Mouse (Mus musculus) thymus, postnatal 25 days (tissue): ENCODE measurements around the gene Arid1b.
"Not testable (repeated sequence)": the region's sequence is repeated elsewhere in the genome, so short reads cannot be mapped to it uniquely, and the experiment has no call there.

Source experiments
- DNase-seq: peaks from one replicate; pipeline ENCODE4 v3.0.0; 2022

Gene Arid1b

DNA sequence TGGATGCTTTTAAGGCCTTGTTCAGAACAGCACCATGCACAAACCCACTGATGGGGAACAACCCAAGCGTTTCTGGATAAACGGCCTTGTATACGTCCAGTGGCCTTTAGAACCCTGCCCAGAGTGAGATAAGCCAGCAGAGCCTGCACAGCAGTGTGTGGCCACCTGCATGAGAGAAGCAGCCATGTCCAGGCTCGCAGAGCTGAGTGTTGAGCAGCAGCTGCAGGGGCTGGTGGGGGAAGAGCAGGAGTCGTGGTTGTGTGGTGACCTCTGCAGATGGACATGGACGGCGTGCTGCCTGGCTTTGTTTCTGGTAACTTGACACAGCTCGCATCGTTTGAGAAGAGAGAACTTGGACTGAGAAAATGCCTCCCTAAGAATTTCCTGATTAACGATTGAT, 97.8 kb downstream of the Arid1b start:
- no peak for DNase-seq

- not testable (repeated sequence) for DNase-seq
These were observed 99.2 kb downstream of the Arid1b start for GRCm38 (mm10) chr17:5093343-5093742.

DNA sequence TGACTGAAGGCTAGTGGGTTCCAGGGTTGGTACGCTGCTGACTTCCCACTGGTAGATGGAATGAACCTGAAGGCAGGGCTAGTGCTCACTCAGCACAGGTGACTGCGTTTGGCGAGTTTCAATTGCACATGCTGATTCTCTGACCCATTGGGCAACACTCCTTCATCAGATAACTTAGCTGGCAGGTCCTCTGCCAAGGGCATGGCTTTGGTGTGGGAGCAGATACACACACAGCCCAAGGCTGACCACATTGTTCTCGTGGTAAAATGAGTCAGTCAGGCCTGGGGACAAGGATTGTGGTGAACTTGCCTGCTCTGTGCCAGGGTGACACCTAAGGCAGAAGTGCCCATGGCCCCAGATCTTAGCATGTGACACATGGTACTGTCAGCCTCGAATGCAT, 100.5 kb downstream of the Arid1b start:
- no peak for DNase-seq

GRCm38 (mm10) chr17:5095741-5096140, 101.6 kb downstream of the Arid1b start:
- no peak for DNase-seq

DNA sequence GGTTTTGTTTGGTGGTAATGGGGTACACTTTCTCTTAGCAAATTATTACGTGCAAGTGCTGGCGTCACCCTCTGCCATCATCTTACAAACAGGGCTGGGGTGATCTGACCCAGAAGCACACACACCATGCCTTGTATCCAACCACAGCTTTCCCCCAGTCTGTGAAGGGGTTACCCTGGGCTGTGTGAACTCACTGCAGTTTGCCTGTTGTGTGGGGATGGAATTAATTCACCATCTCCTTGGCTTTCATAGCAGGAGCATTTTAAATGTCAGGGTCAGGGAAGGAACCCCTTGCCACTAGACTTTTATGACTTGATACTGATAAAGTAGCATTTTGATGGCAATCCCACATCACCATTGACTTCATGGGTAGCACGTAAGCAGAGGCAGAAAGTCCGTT, 102.9 kb downstream of the Arid1b start:
- no peak for DNase-seq

- DNase-seq = no peak
These were observed 103.7 kb downstream of the Arid1b start for GRCm38 (mm10) chr17:5097545-5098475.

DNA sequence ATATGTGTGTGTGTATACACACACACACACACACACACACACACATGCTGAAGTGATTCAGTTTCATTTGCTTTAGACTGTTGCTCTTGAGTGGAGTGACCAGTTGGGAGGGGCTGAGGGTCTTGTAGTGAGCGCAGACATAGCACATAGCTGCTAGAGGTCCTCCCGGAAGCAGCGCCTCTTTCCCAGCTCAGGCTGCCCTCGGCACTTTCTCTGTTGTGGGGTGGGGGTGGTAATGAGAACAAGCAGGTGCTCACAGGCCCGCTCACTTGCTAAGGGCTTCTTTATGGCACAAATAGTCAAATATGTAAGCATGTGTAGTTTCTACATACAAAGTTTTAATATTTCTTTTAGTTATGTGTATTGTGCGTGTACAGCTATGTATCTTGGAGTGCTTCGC, 104.6 kb downstream of the Arid1b start:
- peak; percentile 55 for DNase-seq

DNA sequence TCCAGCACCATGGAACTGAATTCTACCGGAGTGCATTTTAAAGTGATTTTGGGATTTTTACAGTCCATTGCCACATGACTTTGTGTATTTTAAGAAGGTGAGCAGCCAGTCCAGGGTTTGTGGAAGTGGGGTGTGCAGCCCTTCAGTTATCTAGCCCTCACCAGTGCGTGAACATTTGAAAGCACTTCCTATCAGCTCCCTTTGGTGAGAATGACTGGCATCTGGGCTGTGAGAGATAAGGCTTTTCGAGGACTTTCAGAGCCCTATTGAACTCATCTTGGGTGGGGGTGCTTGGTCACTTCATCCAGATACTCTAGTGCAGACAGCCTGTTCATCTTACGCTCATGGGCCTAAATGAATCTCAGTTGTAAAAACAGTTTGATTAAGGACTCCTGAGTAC, 105.1 kb downstream of the Arid1b start:
- DNase-seq = no peak

GRCm38 (mm10) chr17:5101157-5101556, 107.0 kb downstream of the Arid1b start:
- no peak for DNase-seq

- DNase-seq = no peak
These were observed 107.8 kb downstream of the Arid1b start for GRCm38 (mm10) chr17:5101887-5102286.

DNA sequence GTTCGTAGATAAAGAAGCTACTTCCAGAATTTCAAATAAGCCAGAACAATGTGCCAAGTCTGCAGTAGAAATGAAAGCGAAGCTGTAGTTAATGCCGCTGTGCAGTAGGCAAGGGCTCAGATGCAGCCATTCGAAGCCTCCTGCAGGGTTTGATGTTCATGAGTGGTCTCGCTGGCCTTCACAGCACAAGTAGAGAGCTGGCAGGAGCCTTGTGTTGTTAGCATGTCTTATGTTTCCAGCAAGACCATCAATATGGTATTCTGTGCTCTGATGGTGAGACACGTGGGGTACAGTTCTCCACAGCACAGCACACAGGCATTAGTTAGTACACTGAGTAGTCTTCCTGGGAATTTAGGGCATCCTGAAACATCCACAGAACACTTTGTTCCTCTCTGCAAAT, 111.6 kb downstream of the Arid1b start:
- no peak for DNase-seq

DNA sequence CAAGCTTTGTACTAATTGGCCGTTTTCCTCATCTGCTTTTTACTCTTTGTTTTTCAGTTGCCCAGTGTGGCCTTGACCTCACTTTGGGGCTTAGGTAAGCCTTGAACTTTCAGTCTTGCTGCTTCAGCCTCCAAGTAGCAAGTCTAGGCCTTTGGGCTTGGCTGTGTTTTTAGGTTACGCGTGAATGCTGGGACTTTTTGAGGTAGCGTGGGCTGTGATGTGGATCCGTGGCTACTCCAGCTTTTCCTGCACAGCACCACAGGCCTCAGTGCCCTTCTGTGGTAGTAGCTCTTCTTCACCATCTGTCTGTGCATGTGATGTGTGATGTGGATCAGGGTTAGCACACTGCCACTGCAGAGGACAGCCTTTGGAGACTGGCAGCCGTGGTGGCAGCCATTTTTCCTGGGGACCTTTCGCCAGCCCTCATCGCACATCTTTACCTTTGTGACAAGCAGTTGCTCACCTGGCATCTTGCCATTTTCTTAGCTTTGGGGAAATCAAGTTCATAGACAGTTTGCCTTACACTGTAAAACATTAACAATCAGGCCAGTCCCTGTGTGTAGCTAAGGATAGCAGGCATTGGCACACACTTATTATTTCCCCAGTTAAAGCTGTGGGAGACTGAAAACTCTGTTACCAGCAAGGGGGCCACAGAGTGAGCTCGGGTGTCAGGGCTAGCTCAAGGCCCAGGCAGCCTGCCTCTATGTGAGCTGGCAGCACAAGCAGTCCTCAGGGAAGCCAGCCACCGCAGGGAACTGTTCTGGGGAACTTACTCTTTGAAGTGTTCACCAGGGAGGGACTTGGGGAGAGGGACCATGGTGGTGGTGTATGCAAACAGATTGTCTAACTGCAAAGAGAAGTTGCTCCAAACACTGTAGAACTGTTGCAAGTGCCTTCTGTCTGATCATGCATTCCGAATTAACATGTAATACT, 112.4 kb downstream of the Arid1b start:
- DNase-seq = no peak

- DNase-seq = no peak
These were observed 113.4 kb downstream of the Arid1b start for GRCm38 (mm10) chr17:5107501-5107900.

GRCm38 (mm10) chr17:5108022-5108421, 113.9 kb downstream of the Arid1b start:
- no peak for DNase-seq

DNA sequence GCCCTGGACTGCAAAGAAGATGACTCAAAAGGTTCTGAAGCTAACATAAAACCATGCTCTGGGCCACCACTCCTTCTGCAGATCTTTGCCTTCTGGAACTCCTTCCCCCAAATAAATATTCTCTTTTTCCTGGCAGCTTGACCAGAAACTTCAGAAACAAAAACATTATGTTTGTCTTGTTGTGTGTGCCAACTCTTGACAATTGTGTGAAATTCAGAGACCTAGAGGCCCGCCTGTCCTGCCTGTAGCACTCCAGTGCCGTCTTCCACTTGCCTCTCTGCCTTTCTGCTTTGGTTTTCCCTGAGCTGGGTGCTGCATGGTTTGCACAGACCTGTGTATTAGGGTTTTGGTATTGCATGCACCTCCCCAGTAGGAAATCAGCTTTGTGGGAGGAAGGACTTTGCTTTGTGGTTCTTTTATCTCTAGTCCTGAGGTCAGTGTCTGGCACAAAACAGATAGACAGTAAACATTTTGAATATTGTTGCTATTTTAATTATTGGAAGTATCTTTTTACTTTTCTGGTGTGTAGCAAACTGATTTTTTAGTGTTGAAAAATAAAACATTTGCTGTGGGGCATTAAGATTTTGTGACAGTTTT, 114.5 kb downstream of the Arid1b start:
- no peak for DNase-seq

DNA sequence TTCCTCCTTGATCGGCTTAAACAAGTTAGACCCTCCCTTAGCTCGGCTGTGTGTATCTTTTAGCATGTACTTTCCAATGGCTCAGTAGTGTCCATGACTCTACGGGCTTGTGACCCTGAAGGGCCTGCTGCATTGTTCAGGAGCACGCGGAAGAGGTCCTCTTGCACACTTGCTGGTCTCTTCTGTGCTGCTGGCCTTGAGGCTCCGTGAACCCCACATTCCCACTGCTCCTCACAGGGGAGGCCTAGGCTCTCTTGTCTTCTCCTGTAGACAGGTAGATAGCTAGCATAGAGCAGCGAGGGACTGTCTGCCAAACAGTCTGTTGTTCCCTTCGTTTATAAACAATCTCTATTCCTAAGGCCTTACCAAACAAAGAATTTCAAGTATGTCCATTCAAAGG, 115.2 kb downstream of the Arid1b start:
- DNase-seq = no peak

GRCm38 (mm10) chr17:5110159-5110558, 116.0 kb downstream of the Arid1b start:
- no peak for DNase-seq

DNA sequence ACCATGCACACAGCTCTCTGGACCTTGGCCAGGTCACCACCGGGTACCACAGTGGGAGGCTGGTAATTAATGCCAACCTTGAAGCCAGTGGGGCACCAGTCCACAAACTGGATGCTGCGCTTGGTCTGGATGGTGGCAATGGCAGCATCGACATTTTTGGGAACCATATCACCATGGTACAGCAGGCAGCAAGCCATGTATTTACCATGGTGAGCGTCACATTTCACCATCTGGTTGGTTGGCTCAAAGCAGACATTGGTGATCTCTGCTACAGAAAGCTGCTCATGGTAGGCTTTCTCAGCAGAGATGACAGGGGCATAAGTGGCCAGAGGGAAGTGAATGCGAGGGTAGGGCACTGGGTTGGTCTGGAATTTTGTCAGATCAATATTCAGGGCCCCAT, 116.8 kb downstream of the Arid1b start:
- not testable (repeated sequence) for DNase-seq

GRCm38 (mm10) chr17:5112116-5112515, 118.0 kb downstream of the Arid1b start:
- no peak for DNase-seq

DNA sequence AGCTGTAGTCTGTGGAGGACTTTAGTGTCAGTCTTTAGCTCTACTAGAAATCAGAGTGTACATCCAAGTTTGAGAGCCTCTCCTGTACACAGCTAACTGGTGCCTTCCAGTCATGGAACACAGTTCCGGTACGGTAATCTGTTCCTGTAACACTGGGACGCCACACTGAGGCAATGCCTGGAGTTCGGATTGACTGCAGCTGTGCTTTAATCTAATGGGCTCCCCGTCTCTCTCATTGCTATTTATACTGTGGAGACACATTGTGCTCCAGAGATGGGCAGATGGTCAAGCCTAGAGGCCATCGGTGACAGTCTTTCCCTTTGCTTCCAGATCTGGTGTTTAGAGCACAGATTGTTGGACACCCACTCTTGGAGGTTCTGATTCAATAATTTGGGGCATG, 121.8 kb downstream of the Arid1b start:
- DNase-seq = no peak

GRCm38 (mm10) chr17:5116990-5117389, 122.9 kb downstream of the Arid1b start:
- no peak for DNase-seq

DNA sequence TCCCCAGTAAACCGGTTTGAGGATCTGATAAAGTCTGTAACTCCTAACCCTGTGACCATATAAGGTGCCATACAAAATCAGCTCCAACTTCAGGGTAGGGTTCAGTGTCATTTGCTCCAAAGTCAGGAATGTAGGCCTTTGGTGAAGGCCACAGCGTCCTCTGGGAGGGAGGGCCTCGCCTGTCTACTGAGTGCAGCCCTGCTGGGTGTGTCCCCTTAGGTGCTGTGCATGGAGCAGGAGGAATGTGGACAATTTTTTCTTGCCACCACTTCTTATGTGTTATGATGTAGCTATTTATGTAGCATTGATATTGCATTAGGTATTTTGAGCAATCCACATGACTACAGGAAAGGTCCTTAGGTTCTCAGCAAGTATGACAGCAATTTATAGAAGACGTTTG, 124.0 kb downstream of the Arid1b start:
- DNase-seq = no peak

GRCm38 (mm10) chr17:5124643-5125042, 130.5 kb downstream of the Arid1b start:
- no peak for DNase-seq
